Mouse (Mus musculus) bone marrow macrophage, adult 2 months (primary cell): ENCODE measurements at regions not wholly inside any gene's neighbourhood (a gene's known extent, or its start where the extent isn't known, plus 50 kb on each side); places are given as distances from the start of the nearest gene placed in this dataset.

Experiments
- H3K27ac ChIP-seq: 2 replicates; pipeline ENCODE4 v1.5.1; 2012; ENCODE audit warnings: low read depth, low read length; ENCODE audit not compliant: insufficient read depth
- H3K4me1 ChIP-seq: 2 replicates; pipeline ENCODE4 v1.6.1; 2012; ENCODE audit warnings: low read length; ENCODE audit not compliant: control insufficient read depth, insufficient read depth
- H3K4me3 ChIP-seq: 2 replicates; pipeline ENCODE4 v1.5.1; 2012; ENCODE audit warnings: mild to moderate bottlenecking, low read length, moderate library complexity; ENCODE audit not compliant: insufficient read depth
- CTCF ChIP-seq: IDR thresholded peaks from 2 replicates; pipeline ENCODE4 v1.5.1; 2012; ENCODE audit warnings: low read depth, mild to moderate bottlenecking, low read length, moderate library complexity
- POLR2A ChIP-seq: IDR thresholded peaks from 2 replicates; pipeline ENCODE4 v1.6.1; 2012; ENCODE audit warnings: mild to moderate bottlenecking, low read depth, low read length, borderline replicate concordance

DNA sequence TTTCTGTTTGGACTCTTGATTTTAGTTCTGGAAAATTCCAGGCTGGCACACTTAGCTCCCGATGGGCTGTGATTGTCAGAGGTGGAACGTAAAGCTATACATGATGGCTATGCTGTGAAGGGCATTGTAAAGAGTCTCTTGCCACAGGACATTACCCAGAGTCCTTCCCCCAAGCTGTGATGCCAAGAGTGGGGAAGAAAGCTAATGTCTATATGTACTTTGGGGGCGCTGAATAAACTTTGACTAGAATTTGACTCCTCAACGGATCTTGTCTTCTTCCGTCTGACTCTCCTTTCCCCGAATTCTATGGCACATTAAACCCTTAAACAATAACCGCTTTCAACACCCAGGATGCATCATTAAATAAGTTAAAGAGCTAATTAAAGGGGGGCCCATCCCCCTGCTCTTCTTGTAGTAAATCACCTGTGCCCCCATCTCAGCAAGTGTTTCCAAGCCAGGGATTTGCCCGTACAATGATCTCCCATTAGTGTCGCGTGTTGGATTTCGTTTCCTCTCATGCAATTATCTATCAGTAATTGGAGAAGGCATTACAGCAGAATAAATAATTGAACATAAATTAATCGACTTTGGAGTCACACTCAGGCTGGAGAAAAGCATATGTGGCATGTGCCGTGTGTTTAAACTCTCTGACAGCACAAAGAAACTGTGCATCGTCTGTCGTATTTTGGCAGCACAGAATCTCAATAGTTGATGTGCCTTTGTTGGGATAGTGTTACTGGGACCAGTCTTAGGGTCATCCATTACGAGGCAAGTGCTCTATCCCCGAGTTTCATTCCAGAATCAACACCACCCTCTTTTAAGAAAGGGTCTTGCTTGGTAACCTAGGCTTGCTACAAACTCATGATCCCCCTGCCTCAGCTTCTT, 343.9 kb downstream of the Nucb2 start:
- Histone ChIP-seq H3K4me1 (no peaks in the 10 kb centered on the region), H3K27ac (no peak overlapping the region), H3K4me3 (no peak overlapping the region)
- TF ChIP-seq POLR2A (no peak), CTCF (no peak)

DNA sequence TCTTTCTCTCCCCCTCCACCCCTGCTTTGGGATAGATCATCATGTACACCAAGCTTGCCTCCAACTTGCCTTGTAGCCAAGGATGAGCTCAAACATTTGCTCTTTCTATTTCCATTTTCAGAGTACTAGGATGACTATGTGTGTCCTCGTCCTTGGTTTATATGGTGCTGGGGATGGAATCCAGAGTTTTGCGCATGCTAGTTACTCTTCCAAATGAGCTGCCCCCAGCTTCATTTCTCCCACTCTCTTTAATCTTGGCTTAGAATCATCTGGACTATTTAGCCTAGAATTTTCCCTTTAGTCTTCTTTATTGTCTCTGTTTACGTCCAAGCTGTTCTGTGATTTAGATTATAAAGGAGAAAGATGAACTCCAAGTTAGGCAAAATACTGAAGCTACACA, 349.2 kb downstream of the Nucb2 start:
- no peak for TF ChIP-seq POLR2A
- no peak for TF ChIP-seq CTCF
- H3K4me1 ChIP-seq: no peaks in the 10 kb centered on the region
- no peak overlapping the region for H3K27ac ChIP-seq
- H3K4me3 ChIP-seq: no peak overlapping the region

DNA sequence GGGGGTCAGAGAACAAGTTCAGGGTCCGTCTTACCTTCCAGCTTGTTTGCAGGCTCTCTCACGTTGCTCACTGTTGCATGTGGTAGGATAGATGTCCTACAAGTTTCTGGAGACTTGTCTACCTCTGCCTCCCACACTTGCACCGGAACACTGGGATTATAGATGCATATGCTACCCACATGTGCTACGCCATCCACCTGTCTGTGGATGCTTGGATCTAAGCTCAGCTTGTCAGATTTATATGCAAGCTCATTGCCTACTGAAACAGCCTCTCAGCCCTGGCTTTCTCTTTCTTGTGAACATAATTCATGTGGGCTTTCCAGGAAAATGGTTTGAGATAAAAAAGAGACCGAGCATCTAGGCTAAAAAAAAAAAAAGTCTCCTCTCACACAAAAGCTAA, 353.0 kb downstream of the Nucb2 start:
- Histone ChIP-seq H3K4me1 (no peaks in the 10 kb centered on the region), H3K27ac (no peak overlapping the region), H3K4me3 (no peak overlapping the region)
- TF ChIP-seq CTCF: no peak
- TF ChIP-seq POLR2A: no peak

GRCm38 (mm10) chr7:116857744-116858143, 353.6 kb downstream of the Nucb2 start:
- Histone ChIP-seq H3K4me3 (no peak overlapping the region), H3K27ac (no peak overlapping the region), H3K4me1 (no peaks in the 10 kb centered on the region)
- no peak for TF ChIP-seq CTCF
- no peak for TF ChIP-seq POLR2A

- TF ChIP-seq CTCF (no peak), POLR2A (no peak)
- H3K27ac ChIP-seq: no peak overlapping the region
- H3K4me1 ChIP-seq: no peaks in the 10 kb centered on the region
- no peak overlapping the region for H3K4me3 ChIP-seq
Measured at GRCm38 (mm10) chr7:116882268-116882964, 378.2 kb downstream of the Nucb2 start.

DNA sequence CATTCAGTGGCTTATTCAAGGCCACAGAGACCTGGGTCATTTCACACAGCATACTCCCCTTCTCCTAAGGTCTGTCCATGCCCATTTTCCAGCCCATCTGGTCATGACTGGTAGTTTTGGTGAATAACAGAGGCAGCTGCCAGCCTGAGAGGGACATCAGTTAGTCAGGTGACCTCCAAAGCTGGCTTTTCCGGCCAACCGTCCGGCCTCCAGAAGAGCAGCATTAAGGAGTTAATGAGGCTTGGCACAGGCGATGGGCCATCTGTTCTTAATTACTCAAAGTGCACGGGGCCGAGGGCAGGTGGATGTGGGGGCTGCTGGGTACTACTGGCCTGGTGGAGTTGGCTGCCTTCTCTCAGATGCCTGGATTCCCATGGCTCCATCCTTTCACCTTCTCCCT, 389.7 kb downstream of the Nucb2 start:
- Histone ChIP-seq H3K27ac (no peak overlapping the region), H3K4me3 (no peak overlapping the region), H3K4me1 (no peaks in the 10 kb centered on the region)
- no peak for TF ChIP-seq CTCF
- TF ChIP-seq POLR2A: no peak

DNA sequence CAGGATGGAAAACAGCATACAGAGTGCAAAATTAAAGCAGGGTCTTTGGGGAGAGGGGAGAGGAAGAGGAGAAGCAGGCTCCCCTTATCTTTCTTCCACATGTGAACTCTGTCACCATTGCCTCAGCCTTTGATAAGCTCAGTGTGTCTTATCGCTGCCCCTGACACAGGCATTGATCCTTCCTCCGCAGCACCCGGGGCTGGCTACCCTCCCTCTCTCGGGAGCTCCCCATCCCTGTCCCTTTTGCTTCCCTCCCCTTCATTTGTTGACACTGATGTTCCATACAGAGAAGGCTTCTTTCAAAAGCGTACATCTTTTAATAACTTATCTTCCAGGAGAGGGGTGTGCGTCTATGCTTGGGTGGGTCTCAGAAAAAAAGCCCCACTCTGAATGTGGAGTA, 411.6 kb downstream of the Nucb2 start:
- Histone ChIP-seq H3K27ac (no peak overlapping the region), H3K4me1 (no peaks in the 10 kb centered on the region), H3K4me3 (no peak overlapping the region)
- TF ChIP-seq CTCF (no peak), POLR2A (no peak)

DNA sequence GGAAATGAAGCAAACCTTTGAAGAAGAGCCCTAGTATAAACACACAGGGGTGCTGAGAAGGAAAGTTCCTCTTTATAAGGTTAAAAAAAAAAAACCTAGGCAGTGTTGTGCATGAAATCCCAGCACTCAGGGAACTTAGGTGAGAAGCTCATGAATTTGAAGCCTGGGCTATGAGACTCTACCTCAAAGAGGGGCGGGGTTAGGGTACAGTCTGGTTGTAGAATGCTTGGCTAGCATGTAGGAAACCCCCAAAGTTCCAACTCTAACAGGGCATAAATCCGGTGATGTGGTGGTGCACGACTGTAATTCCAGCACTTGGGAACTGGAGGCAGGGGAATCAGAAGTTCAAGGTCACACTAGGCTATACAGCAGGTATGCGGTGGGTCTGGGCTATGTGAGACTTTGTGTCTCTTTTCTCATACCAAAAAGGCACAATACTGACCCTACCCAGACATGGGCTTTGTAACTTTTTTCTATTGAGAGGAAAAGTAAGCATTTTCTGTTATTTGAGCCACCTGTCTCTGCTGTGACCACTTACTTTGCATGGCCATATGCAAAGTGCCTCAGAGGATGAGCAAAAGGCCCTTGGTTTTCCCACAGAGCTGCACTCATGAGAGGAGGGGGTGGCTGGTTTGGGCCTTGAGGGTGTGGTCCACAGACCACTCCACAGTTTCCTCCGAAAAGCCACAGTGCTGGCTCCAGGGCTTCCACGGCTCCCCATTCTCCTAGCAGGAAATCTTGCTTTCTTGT, 413.9 kb downstream of the Nucb2 start:
- TF ChIP-seq POLR2A (no peak), CTCF (no peak)
- Histone ChIP-seq H3K27ac (no peak overlapping the region), H3K4me1 (no peaks in the 10 kb centered on the region), H3K4me3 (no peak overlapping the region)

DNA sequence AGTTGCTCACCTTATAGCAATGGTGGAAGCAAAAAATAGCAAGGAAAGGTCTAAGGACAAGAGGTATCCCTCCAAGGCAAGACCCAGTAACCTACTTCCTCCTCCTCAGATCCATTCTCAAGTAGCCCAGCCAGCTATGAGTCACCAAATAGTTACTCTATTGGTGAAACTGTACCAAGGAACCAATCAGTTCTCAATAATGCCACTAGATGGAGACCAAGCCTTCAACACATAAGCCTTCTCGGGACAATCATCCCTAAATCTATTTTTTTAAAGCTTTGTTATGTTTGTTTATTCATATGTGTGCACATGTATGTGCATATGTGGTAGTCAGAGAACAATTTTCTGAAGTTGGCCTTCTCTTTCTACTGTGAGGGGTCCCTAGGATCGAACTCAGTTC, 434.3 kb upstream of the Xylt1 start:
- Histone ChIP-seq H3K4me1 (no peaks in the 10 kb centered on the region), H3K4me3 (no peak overlapping the region), H3K27ac (no peak overlapping the region)
- TF ChIP-seq POLR2A (no peak), CTCF (no peak)
